Mouse (Mus musculus): ENCODE measurements around the gene Vill. TPM values are rescaled to one million over a fixed set of nuclear protein-coding genes. Genes with fewer than 3 reads are reported as not detected.

Vill gene
- polyA plus RNA-seq, 1 experiment: 37.0 TPM

DNA sequence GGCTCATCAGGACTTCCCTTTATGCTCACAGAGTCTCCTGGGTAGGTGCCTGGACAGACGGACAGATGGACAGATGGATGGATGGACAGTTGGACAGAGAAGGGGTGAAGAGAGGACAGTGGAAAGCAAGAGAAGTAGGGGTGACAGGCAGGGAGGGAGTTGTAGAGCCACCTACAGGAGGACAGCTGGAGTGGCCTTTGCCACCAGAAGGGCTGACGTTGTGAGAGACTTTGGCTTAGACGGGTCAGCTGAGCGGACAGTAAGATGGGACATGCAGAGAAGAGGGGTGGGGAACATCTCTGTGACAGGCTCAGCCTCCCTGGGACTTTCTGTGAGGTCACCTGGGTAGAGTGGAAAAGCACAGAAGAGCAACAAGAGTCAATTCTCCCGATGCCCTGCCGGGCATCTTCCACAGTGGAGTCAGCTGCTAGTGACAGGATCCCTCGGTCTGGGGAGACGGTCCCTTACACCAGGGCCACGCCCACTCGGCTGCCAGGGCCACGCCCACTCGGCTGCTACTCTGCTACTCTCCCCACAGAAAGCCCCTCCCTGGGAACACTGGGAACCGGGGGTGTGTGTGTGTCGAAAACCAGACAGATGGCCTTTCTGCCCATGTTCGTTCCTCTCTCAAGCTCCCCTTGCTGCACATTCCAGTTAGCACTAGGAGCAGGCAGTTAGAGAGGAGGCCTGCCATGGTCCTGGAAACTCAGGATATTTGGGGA is 47.8 kb downstream of the Vill start:
- Histone ChIP-seq H3K4me3 (ENCODE audit: low read depth, low read length) (no peak overlapping the region), H3K36me3 (ENCODE audit: control insufficient read depth, insufficient read depth, low read length, poor library complexity, severe bottlenecking) (no peaks in the 10 kb centered on the region), H3K9me3 (replicated peaks; ENCODE audit: control insufficient read depth, insufficient read depth, low read length, poor library complexity, severe bottlenecking) (no peaks in the 10 kb centered on the region), H3K9ac (ENCODE audit: low read depth, poor library complexity, severe bottlenecking) (no peak overlapping the region), H3K4me1 (ENCODE audit: control insufficient read depth, insufficient read depth, low read length) (peaks cover 4% of the 10 kb centered on the region), H3K27me3 (ENCODE audit: control insufficient read depth, insufficient read depth, low read length, poor library complexity, severe bottlenecking) (no peaks in the 10 kb centered on the region), H3K27ac (ENCODE audit: insufficient read depth, low read length) (no peak overlapping the region)
- TF ChIP-seq POLR2A (IDR thresholded peaks at IDR 0.05; ENCODE audit: insufficient read depth, low read length) (no peak), EP300 (IDR thresholded peaks at IDR 0.05; ENCODE audit: insufficient read depth, low read depth, low read length) (no peak), CTCF (IDR thresholded peaks at IDR 0.05; ENCODE audit: low read depth, low read length) (peak; percentile 5)

DNA sequence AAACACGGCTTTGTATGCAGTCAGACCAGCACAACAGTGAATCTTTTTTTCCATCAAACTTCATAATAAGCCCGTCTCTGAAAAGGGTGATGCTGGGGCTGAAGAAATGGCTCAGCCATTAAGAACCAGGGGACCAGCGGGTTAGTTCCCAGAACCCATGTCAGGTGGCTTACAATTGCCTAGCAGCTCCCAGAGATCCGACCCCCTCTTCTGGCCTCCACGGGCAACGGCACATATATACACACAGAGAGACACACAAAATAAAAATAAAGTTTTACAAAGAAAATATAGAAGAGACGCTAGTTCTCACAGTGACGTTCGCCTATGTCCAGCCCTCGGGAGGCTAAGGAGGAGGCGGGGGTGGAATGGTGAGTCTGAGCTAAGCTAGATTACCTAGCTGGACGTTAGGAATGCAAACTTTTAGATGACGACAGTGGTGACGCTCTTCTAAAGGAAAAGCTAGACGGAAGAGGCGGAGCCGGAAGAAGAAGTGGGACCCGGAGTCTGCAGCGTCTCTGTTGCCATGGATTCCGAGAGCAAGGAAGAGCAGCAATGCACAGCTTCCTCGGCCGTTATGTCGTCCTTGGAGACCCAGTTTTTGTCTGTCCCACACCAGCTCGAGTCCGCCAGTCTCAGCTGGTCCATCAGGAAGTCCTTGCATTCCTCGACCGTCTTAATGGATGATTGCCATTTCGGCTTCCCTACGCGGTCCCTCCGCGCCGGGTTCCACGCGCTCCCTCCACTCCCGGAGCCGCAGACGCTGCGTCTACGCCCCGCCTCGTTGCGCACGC is 49.6 kb downstream of the Vill start, which contains the start of gene Dlec1:
Dlec1 (plus strand) TSS at position 487 of the 791 bp plus-strand sequence.
- Histone ChIP-seq H3K36me3 (ENCODE audit: control insufficient read depth, insufficient read depth, low read length, poor library complexity, severe bottlenecking) (no peaks in the 10 kb centered on the region), H3K9ac (ENCODE audit: low read depth, poor library complexity, severe bottlenecking) (peak within 1 kb of the TSS; percentile 12), H3K9me3 (replicated peaks; ENCODE audit: control insufficient read depth, insufficient read depth, low read length, poor library complexity, severe bottlenecking) (no peaks in the 10 kb centered on the region), H3K27ac (ENCODE audit: insufficient read depth, low read length) (no peak within 1 kb of the TSS), H3K4me1 (ENCODE audit: control insufficient read depth, insufficient read depth, low read length) (no peaks in the 10 kb centered on the region), H3K4me3 (ENCODE audit: low read depth, low read length) (peak within 1 kb of the TSS; percentile 93), H3K27me3 (ENCODE audit: control insufficient read depth, insufficient read depth, low read length, poor library complexity, severe bottlenecking) (no peaks in the 10 kb centered on the region)
- TF ChIP-seq CTCF (IDR thresholded peaks at IDR 0.05; ENCODE audit: low read depth, low read length) (peak; percentile 24), EP300 (IDR thresholded peaks at IDR 0.05; ENCODE audit: insufficient read depth, low read depth, low read length) (0 out of 2 replicates have a peak, but pooled peaks have one; percentile 22), POLR2A (IDR thresholded peaks at IDR 0.05; ENCODE audit: insufficient read depth, low read length) (no peak)

DNA sequence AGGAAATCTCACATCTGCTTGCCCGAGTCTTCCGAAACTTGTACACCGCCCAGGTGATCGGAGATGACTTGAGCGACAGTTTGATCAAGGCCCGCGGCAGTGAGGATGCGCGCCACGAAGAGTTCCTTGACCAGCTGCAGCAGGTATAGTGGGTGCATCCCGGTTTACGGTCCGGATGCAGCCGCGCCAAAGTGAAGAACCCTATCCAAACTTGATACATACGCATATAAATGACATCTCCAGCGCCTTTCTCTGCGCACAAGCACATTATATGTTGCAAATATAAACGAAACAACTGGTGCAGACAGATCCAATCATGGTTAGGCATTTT is 50.2 kb downstream of the Vill start:
- Histone ChIP-seq H3K27me3 (ENCODE audit: control insufficient read depth, insufficient read depth, low read length, poor library complexity, severe bottlenecking) (no peaks in the 10 kb centered on the region), H3K9me3 (replicated peaks; ENCODE audit: control insufficient read depth, insufficient read depth, low read length, poor library complexity, severe bottlenecking) (no peaks in the 10 kb centered on the region)

DNA sequence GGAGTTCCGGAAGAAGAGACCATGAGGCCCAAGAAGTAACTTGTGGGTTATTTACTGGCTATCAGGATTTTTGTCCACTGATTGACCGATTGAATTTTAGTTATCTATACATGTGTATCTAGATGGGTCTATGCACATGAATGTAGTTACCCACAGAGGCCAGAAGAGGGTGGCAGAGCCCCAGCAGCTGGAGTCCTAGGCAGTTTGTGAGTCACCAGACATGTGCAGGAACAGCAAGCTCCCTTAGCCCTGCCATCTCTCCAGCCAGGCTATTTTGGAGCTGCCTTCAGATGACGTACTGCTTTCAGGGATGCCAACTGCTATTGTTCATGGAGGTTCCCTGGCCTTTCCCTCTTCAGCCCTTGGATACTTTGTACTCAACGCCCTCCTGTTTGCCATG is 55.0 kb downstream of the Vill start:
- Histone ChIP-seq H3K4me1 (ENCODE audit: control insufficient read depth, insufficient read depth, low read length) (no peaks in the 10 kb centered on the region), H3K4me3 (ENCODE audit: low read depth, low read length) (no peak overlapping the region), H3K27me3 (ENCODE audit: control insufficient read depth, insufficient read depth, low read length, poor library complexity, severe bottlenecking) (no peaks in the 10 kb centered on the region), H3K9me3 (replicated peaks; ENCODE audit: control insufficient read depth, insufficient read depth, low read length, poor library complexity, severe bottlenecking) (no peaks in the 10 kb centered on the region), H3K36me3 (ENCODE audit: control insufficient read depth, insufficient read depth, low read length, poor library complexity, severe bottlenecking) (no peaks in the 10 kb centered on the region), H3K9ac (ENCODE audit: low read depth, poor library complexity, severe bottlenecking) (no peak overlapping the region), H3K27ac (ENCODE audit: insufficient read depth, low read length) (no peak overlapping the region)
- TF ChIP-seq POLR2A (IDR thresholded peaks at IDR 0.05; ENCODE audit: insufficient read depth, low read length): no peak
- TF ChIP-seq CTCF (IDR thresholded peaks at IDR 0.05; ENCODE audit: low read depth, low read length): peak; percentile 78

More for the DNA sequence above, 50.2 kb downstream of the Vill start:
- TF ChIP-seq EP300 (IDR thresholded peaks at IDR 0.05; ENCODE audit: insufficient read depth, low read depth, low read length) (no peak), CTCF (IDR thresholded peaks at IDR 0.05; ENCODE audit: low read depth, low read length) (no peak), POLR2A (IDR thresholded peaks at IDR 0.05; ENCODE audit: insufficient read depth, low read length) (no peak)
- no peaks in the 10 kb centered on the region for H3K36me3 ChIP-seq (ENCODE audit: control insufficient read depth, insufficient read depth, low read length, poor library complexity, severe bottlenecking)
- no peak overlapping the region for H3K27ac ChIP-seq (ENCODE audit: insufficient read depth, low read length)
- H3K9ac ChIP-seq (ENCODE audit: low read depth, poor library complexity, severe bottlenecking): peak overlapping the region; percentile 12
- H3K4me3 ChIP-seq (ENCODE audit: low read depth, low read length): peak overlapping the region; percentile 93
- H3K4me1 ChIP-seq (ENCODE audit: control insufficient read depth, insufficient read depth, low read length): no peaks in the 10 kb centered on the region

DNA sequence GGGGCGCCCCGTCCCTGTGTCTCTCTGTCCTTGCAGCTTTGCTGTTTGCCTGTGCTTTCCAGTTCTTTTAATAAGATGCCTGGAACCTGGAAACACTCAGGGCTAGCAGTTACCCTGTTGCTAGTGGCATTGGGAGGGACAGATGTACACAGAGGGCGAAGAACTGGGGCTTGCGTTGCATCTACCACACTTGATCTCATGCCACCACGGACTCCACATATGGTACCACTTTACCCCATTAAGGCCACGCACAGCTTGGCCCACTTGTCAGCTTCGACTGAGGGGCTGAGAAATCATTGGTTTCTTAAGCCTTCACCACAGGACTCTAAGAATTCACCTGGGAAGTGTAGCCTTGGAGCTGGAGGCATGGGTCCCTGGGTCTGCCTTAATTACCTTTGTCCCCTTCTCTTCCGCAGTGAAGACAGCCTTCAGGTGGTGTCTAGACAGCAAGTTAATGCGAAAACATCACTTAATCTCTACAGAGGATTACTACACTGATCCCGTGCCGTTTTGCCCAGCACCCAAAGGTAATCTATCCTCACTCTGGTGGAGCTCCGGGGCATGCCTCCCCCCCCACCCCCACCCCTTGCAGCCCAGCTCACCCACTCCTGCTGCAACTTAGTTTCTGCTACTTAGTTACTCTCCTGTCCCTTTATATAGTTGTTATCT is 57.2 kb downstream of the Vill start:
- Histone ChIP-seq H3K27ac (ENCODE audit: insufficient read depth, low read length) (no peak overlapping the region), H3K36me3 (ENCODE audit: control insufficient read depth, insufficient read depth, low read length, poor library complexity, severe bottlenecking) (no peaks in the 10 kb centered on the region)
- TF ChIP-seq CTCF (IDR thresholded peaks at IDR 0.05; ENCODE audit: low read depth, low read length): no peak
- TF ChIP-seq EP300 (IDR thresholded peaks at IDR 0.05; ENCODE audit: insufficient read depth, low read depth, low read length): no peak
- TF ChIP-seq POLR2A (IDR thresholded peaks at IDR 0.05; ENCODE audit: insufficient read depth, low read length): no peak

More for the DNA sequence above, 57.2 kb downstream of the Vill start:
- H3K9me3 ChIP-seq (replicated peaks; ENCODE audit: control insufficient read depth, insufficient read depth, low read length, poor library complexity, severe bottlenecking): no peaks in the 10 kb centered on the region
- H3K4me3 ChIP-seq (ENCODE audit: low read depth, low read length): no peak overlapping the region
- no peaks in the 10 kb centered on the region for H3K4me1 ChIP-seq (ENCODE audit: control insufficient read depth, insufficient read depth, low read length)
- H3K9ac ChIP-seq (ENCODE audit: low read depth, poor library complexity, severe bottlenecking): no peak overlapping the region
- H3K27me3 ChIP-seq (ENCODE audit: control insufficient read depth, insufficient read depth, low read length, poor library complexity, severe bottlenecking): no peaks in the 10 kb centered on the region

Measured in ES-Bruce4 (cell line).